Mouse (Mus musculus) intestine, embryonic 14.5 days (tissue): ENCODE data around the gene Gatad1. TPM values are rescaled to one million over a fixed set of nuclear protein-coding genes. Genes with fewer than 3 reads are reported as not detected.

Experiments used
- ATAC-seq: fragments of 200-750 bp; cut with Nextera tagmentation; replicated peaks from 2 replicates; pipeline ENCODE4 v1.8.0; 2017; ENCODE audit warnings: low read depth, moderate number of reproducible peaks, moderate TSS enrichment, moderate library complexity; ENCODE audit not compliant: low FRiP score, low TSS enrichment
- DNase-seq: peaks from one replicate; pipeline ENCODE4 v3.0.0-alpha.2; 2018; ENCODE audit warnings: low spot score
- H3K27ac ChIP-seq: fragments of 300-500 bp; sonication (generic); 2 replicates; pipeline ENCODE4 v1.5.1; 2014; ENCODE audit warnings: low read depth, mild to moderate bottlenecking, control low read depth
- H3K27me3 ChIP-seq: fragments of 300-500 bp; sonication (generic); replicated peaks from 2 replicates; pipeline ENCODE4 v1.6.1; 2014; ENCODE audit warnings: low read length, control low read depth; ENCODE audit not compliant: control insufficient read depth, insufficient read depth
- H3K36me3 ChIP-seq: fragments of 300-500 bp; sonication (generic); 2 replicates; pipeline ENCODE4 v1.6.1; 2014; ENCODE audit warnings: low read length, control low read depth; ENCODE audit not compliant: control insufficient read depth, insufficient read depth
- H3K4me1 ChIP-seq: fragments of 300-500 bp; sonication (generic); replicated peaks from 2 replicates; pipeline ENCODE4 v1.6.1; 2014; ENCODE audit warnings: low read length, control low read depth, mixed read lengths; ENCODE audit not compliant: control insufficient read depth, insufficient read depth
- H3K4me2 ChIP-seq: fragments of 300-500 bp; sonication (generic); 2 replicates; pipeline ENCODE4 v1.6.1; 2014; ENCODE audit warnings: low read length
- H3K4me3 ChIP-seq: fragments of 300-500 bp; sonication (generic); 2 replicates; pipeline ENCODE4 v1.5.1; 2014; ENCODE audit warnings: low read depth, low read length, control low read depth, mixed read lengths
- H3K9ac ChIP-seq: fragments of 300-500 bp; sonication (generic); 2 replicates; pipeline ENCODE4 v1.6.1; 2014; ENCODE audit warnings: mild to moderate bottlenecking, low read length
- H3K9me3 ChIP-seq: fragments of 300-500 bp; sonication (generic); 2 replicates; pipeline ENCODE4 v1.6.1; 2016; ENCODE audit warnings: low read length, control low read depth; ENCODE audit not compliant: control insufficient read depth
- WGBS: fragments of 180-500 bp; shearing (Covaris S2); extraction: QIAGEN DNeasy Blood & Tissue Kit; methylation state at CpG from one replicate; pipeline ENCODE4 v1.1.7; 2014; 5-methylcytosine and 5-hydroxymethylcytosine counted together
- polyA plus RNA-seq: library from polyadenylated mRNA; unstranded; fragments of >200 nt; fragmentation: Nextera tagmentation; extraction: Ambion mirVana; gene quantifications from 2 replicates; pipeline ENCODE4 v1.2.1, GENCODE M21; 2014

Gatad1 gene
- 71.2 and 72.9 TPM in 2 replicates for polyA plus RNA-seq

DNA sequence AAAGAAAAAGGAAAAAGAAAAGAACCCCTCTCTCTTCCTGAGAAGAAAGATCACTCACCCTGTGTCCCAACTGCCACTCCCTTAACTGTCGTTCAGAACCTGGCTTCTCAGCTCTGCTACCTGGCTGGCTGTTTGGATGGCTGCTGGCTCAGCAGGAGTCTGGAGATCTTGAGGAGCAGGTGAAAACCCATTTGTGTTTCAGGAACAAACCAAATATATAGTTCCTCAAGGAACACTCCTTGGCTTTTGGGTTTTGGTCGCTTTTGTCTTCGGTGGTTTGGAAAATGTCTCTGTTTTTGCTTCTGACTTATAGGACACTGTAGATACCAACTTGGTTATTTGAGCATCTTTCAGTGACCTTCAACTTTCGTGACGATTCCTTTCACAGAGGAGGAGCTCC is at the start of gene Gatad1:
Gene Gatad1 (minus strand): TSS at position 101 of the 400 bp plus-strand sequence.
- no peak within 1 kb of the TSS for H3K4me2 ChIP-seq
- H3K36me3 ChIP-seq: no peaks in the 10 kb centered on the region
- H3K27me3 ChIP-seq: no peaks in the 10 kb centered on the region
- 77% methylated on average over 5 of the region's 5 CpGs for WGBS
- H3K4me1 ChIP-seq: no peaks in the 10 kb centered on the region
- ATAC-seq (no peak), DNase-seq (no peak)
- no peak within 1 kb of the TSS for H3K27ac ChIP-seq
- no peaks in the 10 kb centered on the region for H3K9me3 ChIP-seq
- H3K4me3 ChIP-seq: no peak within 1 kb of the TSS
- H3K9ac ChIP-seq: no peak within 1 kb of the TSS

- Histone ChIP-seq H3K27me3 (no peaks in the 10 kb centered on the region), H3K4me1 (no peaks in the 10 kb centered on the region), H3K4me3 (no peak overlapping the region), H3K27ac (no peak overlapping the region), H3K4me2 (no peak overlapping the region), H3K9me3 (no peaks in the 10 kb centered on the region), H3K9ac (no peak overlapping the region), H3K36me3 (peaks cover 31% of the 10 kb centered on the region)
- 86% methylated on average over 4 of the region's 4 CpGs for WGBS
- ATAC-seq (no peak), DNase-seq (no peak)
Measured at GRCm38 (mm10) chr5:3702180-3702579, 45.2 kb upstream of the Gatad1 start.

DNA sequence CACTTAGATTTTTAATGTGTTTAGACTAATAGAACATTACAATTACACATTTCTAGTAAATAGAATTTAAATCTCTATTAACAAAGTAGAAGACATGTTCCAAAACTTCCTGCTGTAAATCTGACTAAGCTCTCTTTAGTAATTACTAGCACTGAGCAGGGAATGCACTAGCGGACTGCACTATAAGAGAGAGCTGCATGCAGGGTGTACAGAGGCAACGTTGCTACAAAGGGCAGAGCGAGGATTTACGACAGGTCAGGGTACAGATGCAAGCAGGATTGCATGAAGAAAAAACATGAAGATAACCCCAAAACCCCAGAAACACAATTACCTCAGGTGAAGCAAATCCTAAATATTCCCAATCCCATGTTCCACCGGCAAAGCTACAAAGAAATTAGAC is 43.0 kb upstream of the Gatad1 start:
- Histone ChIP-seq H3K4me3 (no peak overlapping the region), H3K4me1 (no peaks in the 10 kb centered on the region), H3K27me3 (no peaks in the 10 kb centered on the region), H3K4me2 (no peak overlapping the region), H3K9me3 (no peaks in the 10 kb centered on the region), H3K36me3 (peaks cover 31% of the 10 kb centered on the region), H3K27ac (no peak overlapping the region), H3K9ac (no peak overlapping the region)
- no peak for ATAC-seq
- no peak for DNase-seq
- WGBS: 83% methylated on average over 5 of the region's 5 CpGs

GRCm38 (mm10) chr5:3696031-3696430 is 39.0 kb upstream of the Gatad1 start:
- Histone ChIP-seq H3K27me3 (no peaks in the 10 kb centered on the region), H3K9ac (no peak overlapping the region), H3K4me3 (no peak overlapping the region), H3K9me3 (no peaks in the 10 kb centered on the region), H3K4me1 (no peaks in the 10 kb centered on the region), H3K36me3 (peaks cover 58% of the 10 kb centered on the region), H3K27ac (no peak overlapping the region), H3K4me2 (no peak overlapping the region)
- 84% methylated on average over 3 of the region's 3 CpGs for WGBS
- no peak for ATAC-seq
- no peak for DNase-seq

GRCm38 (mm10) chr5:3695191-3695590 is 38.2 kb upstream of the Gatad1 start:
- Histone ChIP-seq H3K4me1 (no peaks in the 10 kb centered on the region), H3K4me3 (no peak overlapping the region), H3K9me3 (no peaks in the 10 kb centered on the region), H3K9ac (no peak overlapping the region), H3K27ac (no peak overlapping the region), H3K36me3 (peaks cover 50% of the 10 kb centered on the region), H3K27me3 (no peaks in the 10 kb centered on the region), H3K4me2 (no peak overlapping the region)
- WGBS: 81% methylated on average over 4 of the region's 4 CpGs
- ATAC-seq (no peak), DNase-seq (no peak)

GRCm38 (mm10) chr5:3692956-3693355 is 36.0 kb upstream of the Gatad1 start:
- Histone ChIP-seq H3K27ac (no peak overlapping the region), H3K27me3 (no peaks in the 10 kb centered on the region), H3K4me2 (no peak overlapping the region), H3K4me1 (no peaks in the 10 kb centered on the region), H3K36me3 (peaks cover 44% of the 10 kb centered on the region), H3K4me3 (no peak overlapping the region), H3K9me3 (no peaks in the 10 kb centered on the region), H3K9ac (no peak overlapping the region)
- WGBS: 95% methylated on average over 9 of the region's 9 CpGs
- no peak for ATAC-seq
- DNase-seq: no peak

GRCm38 (mm10) chr5:3691283-3691682 is 34.3 kb upstream of the Gatad1 start:
- peaks cover 44% of the 10 kb centered on the region for H3K36me3 ChIP-seq
- WGBS: 96% methylated on average over 3 of the region's 3 CpGs

GRCm38 (mm10) chr5:3688298-3688697 is 31.3 kb upstream of the Gatad1 start:
- no peaks in the 10 kb centered on the region for H3K4me1 ChIP-seq
- no peak for DNase-seq
- no peak overlapping the region for H3K4me3 ChIP-seq
- no peak overlapping the region for H3K27ac ChIP-seq
- H3K9ac ChIP-seq: no peak overlapping the region
- ATAC-seq: no peak
- peaks cover 23% of the 10 kb centered on the region for H3K36me3 ChIP-seq
- H3K9me3 ChIP-seq: no peaks in the 10 kb centered on the region
- no peaks in the 10 kb centered on the region for H3K27me3 ChIP-seq
- no peak overlapping the region for H3K4me2 ChIP-seq
- WGBS: 89% methylated on average over 8 of the region's 8 CpGs

More at GRCm38 (mm10) chr5:3691283-3691682, 34.3 kb upstream of the Gatad1 start:
- H3K4me3 ChIP-seq: no peak overlapping the region
- no peak overlapping the region for H3K9ac ChIP-seq
- ATAC-seq: no peak
- H3K9me3 ChIP-seq: no peaks in the 10 kb centered on the region
- no peaks in the 10 kb centered on the region for H3K4me1 ChIP-seq
- no peak for DNase-seq
- no peak overlapping the region for H3K27ac ChIP-seq
- H3K4me2 ChIP-seq: no peak overlapping the region
- no peaks in the 10 kb centered on the region for H3K27me3 ChIP-seq

DNA sequence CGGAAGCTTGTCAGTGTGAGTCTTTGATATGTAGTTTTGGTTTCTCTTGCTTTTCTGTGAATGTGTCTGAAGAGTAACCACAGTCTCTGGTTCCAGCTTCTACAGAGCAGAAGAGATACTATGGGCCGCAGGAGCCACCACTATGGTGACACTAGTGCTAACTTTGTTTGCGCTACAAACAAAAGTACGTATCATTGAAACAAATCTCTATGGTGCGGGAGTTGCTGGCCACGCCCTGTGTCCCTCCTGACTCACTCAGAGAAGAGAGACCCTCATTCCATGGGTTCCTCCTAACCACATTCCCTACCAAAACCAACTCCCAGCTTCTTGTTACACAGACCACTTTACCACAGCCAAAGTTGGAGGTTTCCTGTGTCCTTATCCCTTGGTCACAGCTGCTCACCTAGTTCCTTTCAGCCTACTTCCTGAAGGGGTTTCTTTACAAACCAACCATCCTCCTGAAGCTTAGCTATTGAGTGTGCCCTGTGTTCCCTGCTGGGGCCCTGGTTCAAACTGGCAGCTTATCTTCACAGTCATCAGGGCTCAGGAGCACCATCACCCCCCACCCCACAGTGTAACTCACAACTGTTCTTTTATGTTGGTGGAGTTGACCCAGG is 13.1 kb upstream of the Gatad1 start:
- Histone ChIP-seq H3K4me2 (no peak overlapping the region), H3K4me1 (no peaks in the 10 kb centered on the region), H3K27ac (no peak overlapping the region), H3K27me3 (no peaks in the 10 kb centered on the region), H3K4me3 (no peak overlapping the region), H3K36me3 (no peaks in the 10 kb centered on the region), H3K9me3 (no peaks in the 10 kb centered on the region), H3K9ac (no peak overlapping the region)
- 90% methylated on average over 6 of the region's 6 CpGs for WGBS
- DNase-seq: no peak
- no peak for ATAC-seq
